Mouse (Mus musculus) brain, embryonic 18.5 days (tissue): ENCODE results near the gene Crebrf.

Source experiments
- DNase-seq: peaks from one replicate; pipeline ENCODE4 v3.0.0-alpha.2; 2012; ENCODE audit warnings: low read depth, low spot score

Crebrf gene

DNA sequence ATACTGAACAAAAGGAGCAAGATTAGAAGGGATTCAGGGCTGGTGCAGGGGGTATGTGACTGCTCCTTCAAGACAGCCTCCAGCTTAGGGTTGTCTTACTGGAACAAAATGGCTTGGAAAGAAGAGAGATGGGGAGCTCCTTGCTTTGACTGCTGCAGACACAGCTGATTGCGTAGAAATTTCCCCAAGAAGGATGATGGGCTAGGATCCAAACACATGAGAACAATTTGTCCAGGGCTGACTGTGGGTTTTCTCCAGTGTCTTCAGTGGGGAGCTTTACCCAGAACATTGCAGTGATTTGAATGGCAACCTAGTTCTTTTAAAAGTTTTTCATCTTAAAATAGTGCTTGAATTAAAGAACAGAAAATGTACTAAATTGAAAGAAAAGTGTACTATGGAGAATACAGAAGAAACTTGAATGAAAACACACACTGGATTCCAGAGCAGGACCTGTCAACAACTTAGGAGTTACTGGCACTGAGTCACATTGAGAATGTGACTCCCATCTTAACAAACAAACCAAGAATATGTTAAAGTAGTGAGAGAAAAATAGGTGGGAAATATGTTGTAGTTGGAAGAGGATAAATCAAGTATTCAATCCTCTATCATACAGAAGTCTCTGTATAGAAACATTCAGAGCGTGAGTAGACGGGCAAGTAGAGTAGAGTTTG is 63.1 kb downstream of the Crebrf start:
- DNase-seq = no peak

- DNase-seq = no peak
Observed at GRCm38 (mm10) chr17:26779471-26779870, 64.0 kb downstream of the Crebrf start.

DNA sequence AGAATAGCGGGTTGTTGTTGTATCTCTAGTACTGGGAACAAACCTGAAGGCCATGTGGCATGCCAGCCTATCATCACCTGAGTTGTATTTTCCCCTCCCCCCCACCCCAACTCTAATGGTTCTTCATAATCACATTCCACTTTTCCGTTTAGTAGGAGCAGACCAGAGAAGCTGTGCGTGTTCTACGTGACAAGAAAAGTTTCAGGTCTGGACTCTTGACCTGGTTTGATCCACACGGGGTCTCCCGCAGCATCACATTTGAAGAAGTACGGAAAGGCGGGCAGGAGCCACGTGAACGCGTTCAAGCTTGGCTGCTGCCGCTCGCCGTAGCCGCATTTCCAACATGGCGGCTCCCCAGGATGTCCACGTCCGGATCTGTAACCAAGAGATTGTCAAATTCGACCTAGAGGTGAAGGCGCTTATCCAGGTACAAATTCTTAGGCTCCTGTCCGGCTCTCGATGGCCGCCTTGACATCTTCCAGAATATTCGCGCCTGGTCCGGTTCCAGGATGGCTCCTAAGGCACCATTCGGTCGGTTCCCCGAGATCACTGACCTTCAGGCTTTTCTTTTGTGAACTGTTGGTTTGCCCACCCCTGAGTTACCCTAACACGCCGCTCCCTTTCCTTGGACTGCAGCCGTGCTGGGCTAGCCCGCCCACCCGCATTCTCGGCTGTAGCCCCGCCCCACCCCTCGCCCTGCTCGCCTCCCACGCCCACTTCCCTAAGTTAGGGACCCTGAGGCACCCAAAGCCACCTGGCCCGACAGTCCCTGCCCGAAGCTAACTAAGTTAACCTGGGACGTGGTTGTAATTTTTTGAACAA is 65.5 kb downstream of the Crebrf start, which contains the start of gene Bnip1:
Gene Bnip1, plus strand, starts transcription at position 317 of the 822 bp plus-strand sequence.
- peak; percentile 58 for DNase-seq

DNA sequence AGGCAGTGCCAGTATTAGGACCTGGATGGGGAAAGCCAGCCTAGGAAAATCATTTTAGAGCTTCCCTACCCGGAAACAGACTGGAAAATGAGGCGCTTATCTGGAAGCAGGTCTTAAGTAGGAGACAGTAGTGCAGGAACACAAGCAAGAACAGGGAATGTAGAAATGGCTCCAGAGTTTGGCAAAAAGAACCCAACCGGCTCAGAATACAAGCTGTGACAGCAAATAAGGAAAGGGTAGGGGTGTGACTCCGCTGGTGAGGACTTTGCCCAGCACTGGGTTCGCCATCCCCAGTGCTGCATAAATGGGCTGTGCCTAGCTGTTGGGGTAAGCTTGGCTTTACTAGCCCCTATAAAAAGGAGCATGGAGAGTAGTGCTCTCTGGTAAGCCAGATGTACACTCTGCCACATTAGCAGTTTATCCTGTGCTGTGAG is 66.2 kb downstream of the Crebrf start:
- no peak for DNase-seq

- no peak for DNase-seq
Observed at GRCm38 (mm10) chr17:26784525-26784924, 69.1 kb downstream of the Crebrf start.

GRCm38 (mm10) chr17:26786586-26786985 is 71.1 kb downstream of the Crebrf start:
- DNase-seq = no peak

DNA sequence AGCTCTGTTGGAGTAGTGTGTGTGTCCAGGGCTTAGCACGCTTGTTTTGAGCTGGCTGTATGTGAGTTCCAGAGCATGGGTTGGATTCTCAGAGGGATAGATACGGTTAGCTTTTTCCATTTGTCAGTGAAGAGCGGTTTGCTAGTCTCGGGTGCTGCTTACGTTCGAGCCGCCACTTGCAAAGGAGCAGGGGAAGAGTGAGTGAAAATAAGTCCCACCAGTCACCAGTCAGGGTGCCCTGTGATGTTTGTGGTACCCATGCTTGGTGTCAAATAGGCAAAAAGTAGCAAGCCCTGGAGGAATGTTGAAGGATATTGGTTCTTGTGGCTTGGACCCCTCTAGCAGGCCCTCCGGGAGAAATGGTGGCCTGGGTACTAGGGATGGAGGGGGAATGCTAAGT is 73.5 kb downstream of the Crebrf start:
- no peak for DNase-seq

DNA sequence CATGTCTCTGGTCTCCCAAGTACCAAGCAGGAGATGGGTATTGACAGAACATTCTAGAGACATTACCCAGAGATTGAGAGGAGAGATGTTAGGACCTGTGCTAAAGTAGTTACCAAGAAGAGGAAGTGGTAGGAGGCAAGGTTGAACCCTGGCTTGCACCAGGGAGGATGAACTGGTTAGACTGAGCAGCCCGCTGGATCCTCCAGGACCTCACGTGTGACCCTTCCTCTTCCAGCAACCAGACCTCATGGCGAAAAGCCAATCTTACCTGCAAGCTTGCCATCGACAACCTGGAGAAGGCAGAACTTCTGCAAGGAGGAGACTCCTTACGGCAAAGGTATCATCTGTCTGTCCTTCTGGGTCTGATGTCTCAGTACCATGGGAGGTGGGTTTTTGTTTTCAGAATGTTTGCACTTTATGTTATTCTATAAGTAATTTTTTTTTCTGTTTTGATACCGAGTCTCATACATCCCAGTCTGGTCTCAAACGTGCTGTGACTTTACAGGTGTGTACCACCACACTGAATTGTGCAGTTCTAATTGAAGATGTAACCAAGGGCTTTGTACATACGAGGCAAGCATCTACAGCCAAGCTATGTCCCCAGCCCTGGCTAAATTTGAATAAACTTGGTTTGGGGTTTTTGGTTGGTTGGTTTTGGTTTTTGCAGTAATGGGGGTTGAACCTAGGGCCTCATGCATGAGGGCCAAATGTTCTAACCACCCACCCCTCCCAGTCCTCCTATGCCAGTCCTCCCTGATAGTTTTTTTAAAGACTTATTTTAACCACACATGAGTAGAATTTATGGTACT is 74.2 kb downstream of the Crebrf start:
- no peak for DNase-seq

- DNase-seq = no peak
Observed at GRCm38 (mm10) chr17:26790269-26791214, 75.1 kb downstream of the Crebrf start.

GRCm38 (mm10) chr17:26791580-26791979 is 76.1 kb downstream of the Crebrf start:
- no peak for DNase-seq

DNA sequence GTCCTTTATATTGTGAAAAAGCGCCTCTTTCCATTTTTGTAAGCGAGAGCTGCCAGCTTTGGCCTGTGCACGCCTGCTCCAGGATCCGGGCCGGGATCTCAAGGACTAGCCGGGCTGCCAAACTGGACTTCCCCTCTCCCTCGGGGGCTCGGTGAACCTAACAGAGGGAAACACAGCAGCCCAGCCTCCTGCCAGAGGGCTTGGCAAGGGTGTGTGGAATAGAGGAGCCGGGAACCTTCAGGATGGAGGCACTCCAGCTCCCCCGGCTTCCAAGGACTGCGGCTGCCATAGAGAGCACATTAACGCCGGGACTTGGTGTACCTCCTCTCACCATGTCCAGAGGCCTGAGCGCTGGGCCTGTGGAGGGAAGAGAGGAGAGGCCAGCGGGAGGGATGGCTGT is 76.6 kb downstream of the Crebrf start:
- no peak for DNase-seq

DNA sequence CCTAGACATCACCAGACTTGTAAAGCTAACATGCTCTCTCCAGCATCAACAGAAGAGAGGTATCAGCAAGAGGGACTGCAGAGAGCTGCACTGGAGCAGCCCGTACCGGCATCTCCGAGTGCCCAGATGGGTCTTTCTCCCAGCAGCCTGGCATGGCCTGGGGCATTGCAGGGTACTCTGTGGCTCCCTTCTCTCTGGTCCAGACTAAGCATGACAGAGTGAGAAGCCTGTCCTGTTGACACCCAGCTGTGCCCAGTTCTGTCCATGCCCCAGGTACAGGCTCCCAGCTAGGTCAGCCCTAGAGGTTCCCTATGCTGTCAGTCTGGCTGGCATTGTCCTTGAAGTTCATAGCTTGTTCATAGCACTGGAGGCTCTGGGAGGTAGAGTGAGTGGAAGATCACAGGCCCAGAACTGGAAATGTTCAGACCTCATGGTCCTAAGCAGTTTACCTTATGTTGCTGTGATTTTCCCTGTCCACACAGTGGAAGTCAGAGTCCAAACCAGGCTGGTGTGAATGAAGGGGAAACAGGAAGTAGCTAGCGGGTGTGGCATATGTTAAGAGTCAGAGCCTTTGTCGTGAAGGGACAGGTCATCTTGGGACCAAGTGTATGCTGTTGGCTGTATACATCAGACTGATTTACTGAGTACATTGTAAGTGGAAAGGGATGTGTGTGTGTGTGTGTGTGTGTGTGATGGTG is 77.8 kb downstream of the Crebrf start:
- no peak for DNase-seq

- no peak for DNase-seq
Observed at GRCm38 (mm10) chr17:26794744-26795143, 79.3 kb downstream of the Crebrf start.

- no peak for DNase-seq
Observed at GRCm38 (mm10) chr17:26795386-26795785, 79.9 kb downstream of the Crebrf start.

- DNase-seq = no peak
Observed at GRCm38 (mm10) chr17:26797379-26798128, 82.1 kb downstream of the Crebrf start.

DNA sequence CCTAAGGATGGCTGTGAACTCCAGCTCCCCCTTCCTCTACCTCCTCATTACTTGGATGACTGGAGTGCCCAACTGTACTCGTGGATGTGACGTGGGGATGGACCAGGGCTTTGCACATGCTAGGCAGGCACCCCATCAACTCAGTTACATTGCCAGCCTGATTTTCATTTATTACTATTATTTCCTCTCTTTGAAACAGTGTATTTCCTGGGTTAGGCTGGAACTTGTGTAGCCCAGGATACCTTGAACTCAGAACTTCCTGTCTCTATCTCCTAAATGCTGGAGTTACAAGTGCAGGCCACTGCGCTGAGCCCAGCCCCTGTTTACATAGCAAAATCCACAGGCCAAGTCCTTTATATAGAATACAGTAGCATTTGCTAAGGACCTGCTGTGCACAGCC is 87.4 kb downstream of the Crebrf start:
- no peak for DNase-seq

DNA sequence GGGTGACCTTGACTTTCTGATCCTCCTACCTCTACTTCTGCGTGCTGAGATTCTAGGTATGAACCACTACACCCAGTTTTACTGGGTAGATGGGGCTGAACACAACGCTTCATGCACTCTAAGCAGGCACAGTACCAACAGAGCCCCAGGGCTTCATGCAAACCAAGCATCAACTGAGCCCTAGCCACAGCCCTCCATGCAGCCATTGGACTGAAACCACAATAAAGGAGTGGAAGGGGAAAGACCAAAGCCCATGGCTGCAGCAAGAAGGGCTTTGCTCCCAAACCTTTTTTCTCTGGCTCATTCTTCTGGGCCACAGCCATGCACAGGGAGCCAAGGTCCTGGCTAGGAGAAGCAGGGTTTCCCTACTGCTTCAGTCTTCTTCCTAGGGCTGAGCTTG is 97.2 kb downstream of the Crebrf start:
- no peak for DNase-seq

DNA sequence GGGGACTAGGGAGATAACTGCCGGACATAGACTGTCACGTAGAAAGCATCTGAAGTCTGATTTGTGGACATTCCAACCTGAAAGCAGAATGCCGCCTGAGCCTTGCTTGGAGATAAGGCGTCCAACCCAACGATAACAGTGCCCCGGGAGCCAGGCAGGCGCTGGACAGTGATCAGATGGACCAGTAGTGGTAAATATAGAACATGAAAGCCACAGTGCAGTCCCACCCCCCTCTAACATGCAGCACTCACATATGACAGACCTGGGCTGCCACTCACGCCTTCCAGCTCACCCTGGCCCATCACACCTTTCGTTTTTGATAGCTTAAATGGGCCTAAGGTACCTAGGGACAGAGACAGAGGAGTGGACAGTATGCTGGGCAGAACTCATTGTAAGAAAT is 98.0 kb downstream of the Crebrf start:
- DNase-seq = no peak

DNA sequence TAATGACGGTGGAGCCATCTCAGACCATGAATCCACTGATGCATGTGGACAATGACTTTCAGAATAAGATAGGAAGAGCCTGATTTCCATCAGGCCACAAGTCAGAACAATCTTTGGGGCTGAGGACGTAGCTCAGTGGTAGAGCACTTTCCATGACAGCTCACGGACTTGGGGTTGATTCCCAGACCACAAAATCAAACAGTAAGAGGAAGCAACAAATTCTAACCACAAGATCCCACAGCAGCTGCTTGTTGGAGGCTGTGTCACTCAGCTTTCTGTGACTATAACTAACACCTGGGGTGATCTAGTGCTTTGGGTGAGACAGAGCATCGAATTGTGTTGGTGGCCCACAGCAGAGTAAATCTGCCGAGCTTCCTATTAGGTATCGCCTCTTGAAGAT is 101.4 kb downstream of the Crebrf start:
- DNase-seq = no peak

DNA sequence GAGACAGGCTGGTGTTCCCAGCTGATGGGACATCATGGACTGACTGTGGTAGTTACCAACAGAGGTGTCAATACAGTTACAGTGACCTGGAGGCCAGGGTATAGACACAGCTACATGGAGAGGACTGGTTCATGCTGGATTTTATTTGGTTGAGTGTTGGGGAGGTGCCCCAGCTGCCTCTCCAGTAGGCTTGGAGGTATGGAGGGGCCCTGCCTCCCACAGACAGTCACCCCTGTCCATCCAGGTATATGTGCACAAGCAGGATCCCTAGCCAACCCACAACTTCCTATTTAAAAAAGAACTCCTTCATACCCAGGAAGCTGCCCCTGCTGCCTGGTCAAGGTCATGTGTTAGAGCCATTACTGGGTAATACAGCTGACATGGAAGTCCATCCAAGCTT is 102.3 kb downstream of the Crebrf start:
- no peak for DNase-seq
